Mouse (Mus musculus) neural tube, embryonic 14.5 days (tissue): ENCODE measurements at regions not wholly inside any gene's neighbourhood (a gene's known extent, or its start where the extent isn't known, plus 50 kb on each side); places are given as distances from the start of the nearest gene placed in this dataset.

Source experiments
- ATAC-seq: fragments of 200-750 bp; cut with Nextera tagmentation; 2 replicates; pipeline ENCODE4 v1.8.0; 2017; ENCODE audit warnings: low read depth, mild to moderate bottlenecking, moderate TSS enrichment, moderate library complexity
- H3K27ac ChIP-seq: fragments of 300-500 bp; sonication (generic); 2 replicates; pipeline ENCODE4 v1.5.1; 2014; ENCODE audit warnings: low read depth, mild to moderate bottlenecking, control low read depth, low read length, moderate library complexity, mixed read lengths
- H3K27me3 ChIP-seq: fragments of 300-500 bp; sonication (generic); 2 replicates; pipeline ENCODE4 v1.6.1; 2014; ENCODE audit warnings: low read length; ENCODE audit not compliant: control insufficient read depth, insufficient read depth
- H3K36me3 ChIP-seq: fragments of 300-500 bp; sonication (generic); 2 replicates; pipeline ENCODE4 v1.6.1; 2014; ENCODE audit warnings: low read length, mixed read lengths; ENCODE audit not compliant: control insufficient read depth, insufficient read depth
- H3K4me1 ChIP-seq: fragments of 300-500 bp; sonication (generic); 2 replicates; pipeline ENCODE4 v1.6.1; 2014; ENCODE audit warnings: low read length; ENCODE audit not compliant: control insufficient read depth, insufficient read depth
- H3K4me2 ChIP-seq: fragments of 300-500 bp; sonication (generic); 2 replicates; pipeline ENCODE4 v1.6.1; 2014; ENCODE audit warnings: mild to moderate bottlenecking, low read depth, low read length, control low read depth
- H3K4me3 ChIP-seq: fragments of 300-500 bp; sonication (generic); 2 replicates; pipeline ENCODE4 v1.5.1; 2014; ENCODE audit warnings: low read depth, low read length, control low read depth, mixed read lengths
- H3K9ac ChIP-seq: fragments of 300-500 bp; sonication (generic); replicated peaks from 2 replicates; pipeline ENCODE4 v1.6.1; 2014; ENCODE audit warnings: low read depth, mild to moderate bottlenecking, control low read depth, low read length, mixed read lengths
- H3K9me3 ChIP-seq: fragments of 300-500 bp; sonication (generic); 2 replicates; pipeline ENCODE4 v1.6.1; 2016; ENCODE audit warnings: low read length; ENCODE audit not compliant: control insufficient read depth
- WGBS: fragments of 180-500 bp; shearing (Covaris S2); extraction: QIAGEN DNeasy Blood & Tissue Kit; methylation state at CpG from one replicate; pipeline ENCODE4 v1.1.7; 2014; 5-methylcytosine and 5-hydroxymethylcytosine counted together

GRCm38 (mm10) chr1:179854288-179854965 is 50.9 kb upstream of the Ahctf1 start:
- Histone ChIP-seq H3K27me3 (no peaks in the 10 kb centered on the region), H3K4me3 (no peak overlapping the region), H3K4me1 (no peaks in the 10 kb centered on the region), H3K9me3 (no peaks in the 10 kb centered on the region), H3K9ac (no peak overlapping the region), H3K36me3 (no peaks in the 10 kb centered on the region), H3K4me2 (no peak overlapping the region), H3K27ac (no peak overlapping the region)
- 46% methylated on average over 12 of the region's 12 CpGs for WGBS
- ATAC-seq = no peak
